Mouse (Mus musculus) liver (tissue): ENCODE measurements around the gene Myh9.

Experiments used
- DNase-seq: peaks from one replicate; pipeline ENCODE4 v3.0.0-alpha.2; 2020; ENCODE audit warnings: mixed read lengths

The Myh9 gene

DNA sequence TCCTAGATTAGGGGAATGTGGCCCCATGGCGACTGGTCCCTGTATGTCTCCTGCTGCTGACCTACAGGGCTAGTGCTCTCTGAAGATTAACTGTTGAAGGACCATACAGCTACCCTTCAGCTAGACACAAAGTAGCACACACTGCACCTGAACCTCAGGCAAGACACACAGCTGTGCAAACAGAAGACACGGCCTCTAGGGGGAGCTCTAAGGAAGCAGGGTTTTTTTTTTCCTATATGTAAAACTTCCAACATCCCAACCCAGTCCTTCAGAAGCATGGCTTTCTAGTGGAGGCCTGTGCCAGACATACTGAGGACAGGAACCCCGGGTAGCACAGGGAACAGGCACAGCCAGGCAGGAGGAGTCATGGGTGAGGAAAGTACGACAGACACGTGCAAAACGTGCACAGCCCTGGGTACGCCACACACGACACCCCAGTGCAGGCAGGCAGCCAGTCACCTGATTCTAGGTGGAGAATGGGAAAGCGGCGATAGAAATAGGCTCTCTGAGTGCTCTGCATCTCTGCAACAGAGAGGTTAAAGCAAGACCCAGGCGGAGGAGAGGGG, 59.4 kb downstream of the Myh9 start:
- DNase-seq = peak; percentile 37

DNA sequence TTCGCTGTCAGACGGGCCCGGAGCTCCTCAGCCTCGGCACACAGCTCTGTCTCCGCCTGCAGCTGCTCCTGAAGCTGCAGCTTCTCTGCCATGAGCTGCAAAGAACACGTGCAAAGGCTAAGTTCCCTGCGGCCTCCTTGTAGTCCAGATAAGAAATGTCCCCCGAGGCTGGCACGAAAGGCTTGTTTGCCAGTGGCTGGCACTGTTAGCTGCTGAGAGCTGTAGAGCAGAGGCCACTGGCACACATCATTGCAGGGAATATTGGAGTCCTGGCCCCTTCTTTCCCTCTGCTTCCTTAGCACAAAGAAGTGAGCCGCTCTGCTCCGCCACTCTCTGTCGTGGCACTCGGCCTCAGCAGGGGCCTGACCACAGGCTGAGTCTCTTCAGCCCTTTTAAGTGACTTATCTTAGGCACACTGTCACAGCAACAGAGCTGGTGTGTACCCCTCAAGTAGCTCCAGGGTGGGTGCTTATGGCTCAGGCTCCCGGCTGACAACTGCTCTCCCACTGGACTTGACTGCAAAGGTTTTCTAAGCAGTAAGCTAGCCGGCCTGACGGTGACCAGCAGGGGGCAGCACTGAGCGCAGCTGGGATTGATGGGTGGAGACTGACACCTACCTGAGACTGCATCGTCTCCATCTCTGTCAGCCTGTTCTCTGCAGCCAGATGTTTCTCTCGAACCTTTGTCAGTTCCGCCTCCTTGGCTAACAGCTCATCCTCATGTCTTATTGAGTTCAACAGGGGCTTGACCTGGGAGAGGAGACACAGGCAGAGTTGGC, 66.6 kb downstream of the Myh9 start:
- DNase-seq = peak; percentile 86

DNA sequence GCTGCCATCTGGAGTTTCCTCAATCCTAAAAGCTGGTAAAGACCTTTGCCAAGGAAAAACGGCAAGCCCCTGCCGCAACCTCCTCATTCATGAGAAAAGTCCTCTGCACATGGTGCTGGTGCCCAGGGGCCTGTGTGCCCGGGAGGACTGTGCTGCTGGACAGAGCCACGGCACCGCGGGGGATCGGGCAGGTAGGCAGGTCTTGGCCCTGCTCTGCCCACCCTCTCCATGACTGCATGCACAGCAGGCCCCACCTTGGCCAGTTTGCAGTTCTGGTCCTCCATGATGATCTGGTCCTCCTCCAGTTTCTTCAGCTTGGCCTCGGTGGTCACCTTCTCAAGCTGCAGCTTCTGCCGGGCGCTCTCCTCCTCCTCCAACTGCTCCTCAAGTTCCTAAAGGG, 67.7 kb downstream of the Myh9 start:
- DNase-seq = no peak

DNA sequence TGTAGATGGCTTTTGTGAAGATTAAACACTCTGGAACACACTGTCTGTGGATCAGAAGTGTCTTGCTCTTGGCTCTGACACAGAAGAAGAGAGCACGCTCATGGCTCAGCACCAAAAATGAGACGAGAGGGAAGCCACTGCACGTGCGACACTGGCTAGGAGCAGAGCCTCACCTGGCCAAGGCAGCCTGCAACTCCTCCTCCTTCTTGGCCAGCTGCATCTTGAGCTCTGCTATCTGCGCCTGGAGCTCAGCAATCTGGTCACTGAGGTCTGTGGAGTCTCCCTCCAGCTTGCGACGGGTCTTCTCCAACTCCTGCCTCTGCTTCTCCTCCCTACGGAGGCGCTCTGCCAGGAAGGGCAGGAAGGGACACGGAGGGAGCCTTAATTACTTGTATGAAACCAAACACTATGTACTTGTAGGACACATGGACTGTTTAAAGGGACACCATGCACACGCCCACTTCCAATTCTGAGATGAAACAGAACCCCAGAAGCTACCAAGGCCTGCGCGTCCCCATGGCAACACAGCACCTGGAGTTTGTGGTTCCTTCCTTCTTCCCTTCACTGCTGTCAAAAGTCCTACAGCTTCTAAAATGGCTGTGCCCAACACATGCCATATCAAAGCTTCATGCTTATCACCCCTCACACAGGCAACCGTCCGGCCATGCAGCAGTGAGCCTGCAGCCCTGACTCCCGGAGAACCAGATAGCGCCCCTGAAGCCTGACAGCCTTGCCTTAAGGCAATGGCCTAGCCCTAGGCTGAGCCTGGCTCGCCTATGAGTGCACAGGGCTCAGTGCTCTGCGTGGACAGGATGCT, 68.7 kb downstream of the Myh9 start:
- peak; percentile 87 for DNase-seq

DNA sequence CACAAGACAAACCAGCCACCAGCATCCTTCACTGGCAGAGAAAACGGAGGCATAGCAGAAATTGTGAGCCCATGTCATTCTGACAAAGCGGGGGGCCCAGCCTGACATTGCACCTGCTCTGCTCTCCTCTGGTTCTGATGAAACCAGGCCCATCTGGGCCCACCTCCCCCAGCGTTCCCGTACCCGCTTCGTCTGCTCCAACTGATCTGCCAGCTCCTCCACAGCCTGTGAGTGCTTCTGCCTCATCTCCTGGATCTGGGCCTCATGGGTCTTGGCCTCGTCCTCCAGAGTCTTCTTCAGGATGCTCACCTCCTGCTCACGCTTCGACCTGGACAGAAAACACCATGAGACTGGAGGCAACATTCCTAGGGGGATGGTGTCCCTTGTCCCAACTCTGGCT, 71.0 kb downstream of the Myh9 start:
- no peak for DNase-seq

DNA sequence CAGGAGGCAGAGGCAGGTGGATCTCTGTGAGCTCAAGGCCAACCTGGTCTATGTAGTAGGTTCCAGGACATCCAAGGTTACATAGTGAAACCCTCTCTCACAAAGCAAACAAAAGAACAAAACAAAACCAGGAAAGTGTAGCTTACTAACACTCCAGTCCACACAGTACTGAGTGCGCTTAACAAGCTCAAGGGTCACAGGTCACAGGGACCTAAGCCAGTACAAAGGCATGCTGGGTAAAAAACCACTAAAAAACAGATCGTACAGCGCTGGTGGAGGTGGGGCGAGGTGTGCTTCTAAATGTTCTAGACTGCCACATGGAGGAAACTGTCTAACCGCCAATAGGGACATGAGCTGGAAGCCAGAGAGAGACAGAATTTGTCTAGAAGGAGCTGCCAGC, 71.6 kb downstream of the Myh9 start:
- no peak for DNase-seq

DNA sequence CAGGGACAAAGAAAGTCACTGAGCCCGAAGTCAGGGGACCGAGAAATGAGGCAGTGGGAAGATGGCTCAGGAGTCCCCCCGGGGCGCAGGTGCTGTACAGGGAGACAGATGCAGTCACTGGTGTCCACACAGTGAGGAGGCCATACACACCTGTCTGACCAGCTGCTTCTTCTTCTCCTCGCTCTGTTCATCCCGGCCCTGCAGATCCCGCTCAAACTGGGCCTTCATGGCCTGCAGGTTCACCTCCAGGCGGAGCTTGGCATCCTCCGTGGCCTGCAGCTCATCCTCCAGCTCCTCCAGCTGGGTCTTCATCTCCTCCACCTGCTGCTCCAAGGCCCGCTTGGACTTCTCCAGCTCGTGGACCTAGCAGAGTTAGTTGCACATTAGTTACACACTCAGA, 75.0 kb downstream of the Myh9 start:
- no peak for DNase-seq

DNA sequence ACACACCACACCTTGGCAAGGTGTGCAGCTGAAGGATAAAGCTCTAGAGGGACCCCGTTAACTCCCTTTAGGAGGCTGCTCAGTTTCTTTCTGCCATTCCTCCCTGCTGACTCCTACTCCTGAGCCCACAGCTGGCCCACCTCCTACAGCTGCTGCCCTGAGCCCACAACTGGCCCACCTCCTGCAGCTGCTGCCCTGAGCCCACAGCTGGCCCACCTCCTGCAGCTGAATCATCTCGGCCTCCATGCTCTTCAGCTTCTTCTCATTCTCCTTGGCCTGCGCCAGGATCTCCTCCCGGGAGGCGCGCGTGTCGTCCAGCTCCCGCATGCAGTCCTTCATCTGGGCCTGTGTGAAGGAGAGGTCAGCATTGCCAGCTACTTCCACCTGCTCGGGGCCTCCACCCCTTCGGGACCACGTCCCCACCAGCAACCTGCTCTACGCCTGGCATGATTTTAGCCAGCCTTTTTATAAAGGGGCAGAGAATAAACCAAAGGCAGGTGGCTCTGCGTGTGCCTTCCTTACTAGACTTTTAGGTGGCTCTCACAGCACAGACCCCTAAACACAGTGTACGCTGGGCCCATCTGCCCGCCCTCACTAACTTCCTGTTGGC, 76.4 kb downstream of the Myh9 start:
- no peak for DNase-seq

DNA sequence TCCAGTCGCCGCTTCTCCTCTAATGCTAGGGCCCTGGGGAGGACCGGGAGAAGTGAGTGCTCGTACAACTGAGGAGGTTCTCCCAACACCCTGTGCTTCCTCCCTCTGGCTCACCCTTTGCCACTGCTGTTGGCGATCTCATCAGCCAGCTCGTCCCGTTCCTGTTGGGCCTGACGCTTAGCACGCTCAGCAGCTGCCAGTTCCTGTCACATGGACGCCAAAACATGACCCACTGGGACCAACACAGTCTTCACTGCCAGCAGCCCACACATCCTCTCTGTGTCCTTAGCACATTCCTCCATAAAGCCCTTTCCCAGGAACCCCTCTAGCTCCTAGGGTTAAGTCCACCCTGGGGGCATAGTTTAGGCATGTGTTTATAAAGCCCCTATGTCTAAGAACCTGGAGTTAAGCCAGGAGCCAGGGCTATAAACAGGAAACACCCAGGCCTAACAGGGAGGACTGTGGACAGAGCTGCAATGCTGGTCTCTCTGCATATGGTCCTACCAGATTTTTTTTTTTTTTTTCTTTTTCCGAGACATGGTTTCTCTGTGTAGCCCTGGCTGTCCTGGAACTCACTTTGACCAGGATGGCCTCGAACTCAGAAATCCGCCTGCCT, 77.5 kb downstream of the Myh9 start:
- no peak for DNase-seq

DNA sequence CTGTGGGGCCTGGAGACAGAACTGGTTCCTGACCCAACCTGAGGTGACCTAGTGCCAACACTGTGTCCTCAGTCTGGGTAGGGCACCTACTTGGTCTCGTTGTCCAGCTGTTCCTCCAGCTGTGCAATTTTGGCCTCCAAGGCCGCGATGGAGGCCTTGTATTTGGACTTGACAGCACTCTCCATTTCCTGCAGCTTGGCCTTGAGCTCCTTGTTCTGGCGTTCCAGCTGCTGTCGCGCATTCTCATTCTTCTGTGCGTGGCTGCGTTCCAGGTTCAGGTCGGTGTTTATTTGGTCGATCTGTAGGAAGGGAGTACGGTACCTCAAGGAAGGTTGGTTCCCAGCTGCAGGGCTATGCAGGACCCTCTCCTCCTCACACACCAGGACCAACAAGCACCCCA, 78.3 kb downstream of the Myh9 start:
- no peak for DNase-seq

DNA sequence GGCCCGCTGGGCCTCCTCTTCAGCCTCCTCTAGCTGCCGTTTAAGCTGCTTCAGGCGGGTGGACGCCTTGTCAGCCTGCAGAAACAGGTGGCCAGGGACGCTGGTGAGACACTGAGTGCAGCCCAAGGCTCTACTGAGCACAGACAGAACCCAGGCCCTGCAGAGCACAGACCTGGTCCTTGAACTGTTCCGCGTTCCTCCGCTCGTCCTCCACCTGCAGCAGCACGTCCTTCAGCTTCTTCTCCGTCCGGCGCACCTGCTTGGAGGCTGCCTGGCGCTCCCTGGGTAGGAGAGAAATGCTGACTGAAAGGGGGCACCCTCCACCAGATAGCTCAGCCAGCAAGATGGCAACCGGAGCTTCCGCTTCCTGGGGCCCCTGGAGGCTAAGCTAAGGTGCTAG, 78.9 kb downstream of the Myh9 start:
- DNase-seq = no peak

DNA sequence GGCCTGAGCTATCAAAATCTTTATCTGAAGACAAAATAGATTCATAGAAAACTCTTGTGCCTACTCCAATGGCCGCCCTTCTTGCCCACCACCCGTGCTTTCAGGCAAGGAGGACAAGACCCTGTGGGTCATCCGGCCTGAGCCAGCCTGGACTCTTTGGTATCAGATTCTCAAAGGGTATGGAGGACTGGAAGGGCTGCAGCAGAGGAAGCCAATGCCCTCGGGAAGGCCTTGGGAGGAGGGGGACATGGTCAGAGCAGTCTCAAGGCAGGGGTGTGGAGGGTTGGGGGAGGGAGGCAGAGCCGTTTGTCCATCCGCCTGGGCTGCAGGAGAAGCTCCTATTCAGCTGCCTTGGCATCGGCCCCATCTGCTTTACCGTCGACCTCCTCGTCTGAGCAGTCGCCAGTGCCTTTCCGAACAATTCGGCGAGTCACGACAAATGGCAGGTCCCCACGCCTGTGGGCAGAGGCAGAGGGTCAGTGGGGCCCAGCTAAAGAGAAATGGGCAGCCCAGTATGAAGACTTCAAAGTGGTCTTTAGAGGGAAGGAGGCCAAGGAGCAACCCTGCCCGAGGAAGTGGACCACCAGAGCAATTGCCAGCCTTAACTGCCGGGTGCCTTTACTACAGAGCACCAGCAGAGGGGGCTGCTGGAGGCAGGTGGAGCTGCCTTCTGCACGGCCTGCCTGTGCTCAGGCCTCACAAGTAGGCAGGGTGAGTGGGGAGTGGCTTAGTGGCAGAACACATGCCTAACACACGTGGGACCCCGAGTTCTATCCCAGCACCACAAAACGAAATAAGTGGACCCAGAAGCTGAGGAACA, 80.2 kb downstream of the Myh9 start:
- DNase-seq = peak; percentile 56

DNA sequence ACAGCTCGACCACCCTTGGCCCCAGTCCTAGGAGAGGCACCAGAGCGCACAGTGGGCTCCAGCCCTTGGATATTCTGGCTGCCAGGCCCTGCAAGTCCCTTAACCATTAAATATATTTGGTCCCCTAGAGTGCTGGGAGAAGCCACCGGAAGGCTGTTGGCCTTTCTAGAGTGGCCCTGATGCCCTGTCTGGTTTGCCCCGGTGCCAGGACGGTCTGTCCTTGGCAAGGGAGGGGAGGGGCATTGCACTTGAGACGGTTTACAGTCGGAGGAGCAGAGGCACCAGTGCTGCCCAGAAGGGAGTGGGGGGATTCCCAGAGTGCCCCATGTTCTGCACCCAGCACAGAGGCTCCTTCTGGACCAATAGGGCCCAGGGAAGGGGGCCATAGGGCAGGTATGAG, 80.9 kb downstream of the Myh9 start:
- no peak for DNase-seq

DNA sequence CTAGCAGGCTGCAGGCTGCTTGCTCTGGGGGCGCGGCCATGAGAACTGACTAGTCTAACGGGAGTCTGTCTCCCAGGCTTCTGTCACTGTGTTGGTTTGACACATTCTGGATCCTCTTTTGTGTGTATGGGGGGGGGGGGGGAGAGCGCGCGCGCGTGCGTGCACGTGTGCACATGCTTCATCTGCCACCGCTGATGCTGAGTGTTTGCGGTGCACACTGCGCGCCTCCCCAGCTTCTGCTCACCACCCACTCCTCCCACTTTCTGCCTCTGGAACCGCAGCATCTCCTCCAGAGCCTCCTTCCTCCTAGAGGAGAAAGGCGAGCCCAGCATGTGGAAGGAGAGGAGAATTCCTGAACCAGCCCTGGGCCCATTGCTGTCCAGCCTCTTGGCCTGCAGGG, 81.9 kb downstream of the Myh9 start:
- no peak for DNase-seq

DNA sequence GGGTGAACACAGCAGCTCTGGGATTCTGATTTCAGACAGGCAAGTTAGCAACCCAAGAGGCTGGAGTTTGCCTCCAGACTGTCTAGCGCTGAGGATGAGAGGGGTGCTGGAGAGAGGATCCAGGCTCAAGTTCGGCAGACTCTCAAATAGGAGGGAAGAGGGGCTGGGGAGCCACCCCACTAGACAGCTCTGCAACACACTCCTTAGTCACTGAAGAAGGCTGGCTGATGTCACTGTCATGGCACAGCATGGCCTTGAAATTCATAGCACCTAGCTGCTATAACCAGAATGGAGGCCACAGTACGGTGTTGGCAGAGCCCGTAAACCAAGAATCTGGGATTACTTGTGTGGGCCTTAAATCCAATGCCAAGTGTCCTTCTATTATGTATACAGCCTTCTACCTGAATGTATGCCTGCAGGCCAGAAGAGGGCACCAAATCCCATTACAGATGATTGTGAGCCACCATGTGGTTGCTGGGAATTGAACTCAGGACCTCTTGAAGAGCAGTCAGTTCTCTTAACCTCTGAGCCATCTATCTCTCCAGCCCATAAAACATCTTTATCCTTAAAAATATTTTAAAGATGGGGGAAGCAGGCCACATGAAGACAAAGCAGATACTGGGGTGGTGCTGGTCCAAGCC, 84.3 kb downstream of the Myh9 start:
- DNase-seq = no peak

DNA sequence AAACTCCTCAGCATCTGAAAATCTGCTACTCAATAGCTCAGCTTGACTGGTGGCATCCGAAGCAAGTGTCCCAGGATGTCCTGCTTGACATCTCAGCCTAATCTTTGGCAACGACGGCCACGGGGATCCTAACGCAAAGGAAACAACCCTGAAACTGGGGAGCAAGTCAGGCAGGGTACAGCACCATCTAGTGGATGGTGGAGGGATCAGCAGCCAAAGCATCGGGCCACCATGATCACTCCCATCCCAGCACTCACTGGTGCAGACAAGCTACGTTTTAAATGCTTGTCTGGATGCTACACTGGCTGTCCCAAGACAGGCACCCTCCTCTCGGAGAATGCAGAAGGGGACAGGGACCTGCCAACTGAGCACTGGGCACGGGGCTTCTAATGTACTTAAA, 85.1 kb downstream of the Myh9 start, which contains the start of gene Apol8:
Gene Apol8, minus strand, starts transcription at position 156 of the 400 bp plus-strand sequence.
- DNase-seq = peak; percentile 86

DNA sequence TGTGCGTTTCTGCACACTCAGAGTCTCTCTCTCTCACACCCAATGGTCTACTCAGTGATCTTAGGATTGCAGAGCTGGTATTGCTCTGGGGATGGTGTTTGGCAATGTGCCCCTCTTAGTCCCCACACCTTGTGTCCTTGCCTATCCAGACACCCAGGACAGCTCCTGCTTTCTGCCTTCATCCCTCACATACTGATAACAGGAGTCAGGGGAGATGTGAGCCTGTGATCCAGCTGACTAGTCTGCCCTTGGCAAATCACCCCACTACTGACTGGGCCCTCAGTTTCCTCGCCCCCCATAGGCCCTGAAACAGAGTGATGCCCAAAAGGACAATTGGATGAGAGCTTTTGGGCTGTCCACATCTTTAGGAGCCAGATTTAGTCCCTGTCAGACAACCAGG, 85.9 kb downstream of the Myh9 start:
- peak; percentile 54 for DNase-seq

DNA sequence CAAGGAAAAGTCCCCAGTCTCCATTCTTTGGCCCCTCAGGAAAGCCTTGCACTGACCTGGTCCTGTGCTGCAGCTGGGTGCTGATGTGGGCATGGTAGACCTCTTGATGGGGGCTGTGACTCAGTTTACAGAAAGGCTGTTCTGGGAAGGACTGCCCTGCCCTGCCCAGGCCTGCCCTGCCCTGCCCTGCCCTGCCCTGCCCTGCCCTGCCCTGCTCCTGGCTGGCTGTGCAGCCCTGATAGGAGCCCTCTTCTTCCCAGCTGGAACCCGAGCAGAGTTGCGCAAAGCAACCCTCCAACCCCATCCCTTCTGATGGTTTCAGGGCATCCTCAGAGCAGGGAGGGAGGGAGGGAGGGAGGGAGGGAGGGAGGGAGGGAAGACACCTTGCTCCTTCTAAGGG, 86.8 kb downstream of the Myh9 start:
- peak; percentile 91 for DNase-seq

DNA sequence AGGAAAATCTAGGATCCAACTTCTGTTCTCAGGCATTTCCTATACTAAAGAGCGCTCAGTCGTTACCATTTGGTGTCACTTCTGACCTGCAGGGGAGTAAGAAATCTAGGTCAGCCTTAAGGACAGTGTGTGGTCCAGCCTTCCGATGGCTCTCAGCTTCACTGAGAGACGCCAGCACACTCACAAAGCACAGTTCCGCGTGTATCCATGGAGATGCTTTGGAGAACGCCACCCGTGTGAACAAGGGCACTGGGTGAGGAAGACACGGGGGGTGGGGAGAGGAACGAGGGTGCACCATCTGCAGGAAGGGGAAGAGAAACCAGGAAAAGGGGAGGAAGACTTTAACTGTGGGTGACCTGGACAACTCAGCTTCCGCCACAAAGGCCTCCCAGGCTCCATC, 89.5 kb downstream of the Myh9 start:
- DNase-seq = no peak

DNA sequence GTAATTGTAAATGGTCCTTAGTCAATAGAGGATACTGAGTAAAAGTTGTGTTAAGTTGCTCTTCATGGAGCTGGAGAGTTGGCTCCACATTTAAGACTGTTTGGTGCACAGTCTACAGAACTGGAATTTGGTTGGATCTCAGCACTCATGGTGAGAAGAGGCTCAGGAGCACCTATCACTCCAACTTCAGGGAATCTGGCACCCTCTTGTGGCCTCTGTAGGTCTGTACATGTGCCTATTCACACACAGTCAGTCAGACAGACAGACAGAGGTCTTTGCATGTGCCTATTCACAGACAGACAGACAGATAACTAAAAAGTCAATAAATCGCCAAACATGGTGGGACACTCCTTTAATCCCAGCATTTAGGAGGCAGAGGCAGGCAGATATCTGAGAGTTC, 91.5 kb downstream of the Myh9 start:
- DNase-seq = peak; percentile 56

DNA sequence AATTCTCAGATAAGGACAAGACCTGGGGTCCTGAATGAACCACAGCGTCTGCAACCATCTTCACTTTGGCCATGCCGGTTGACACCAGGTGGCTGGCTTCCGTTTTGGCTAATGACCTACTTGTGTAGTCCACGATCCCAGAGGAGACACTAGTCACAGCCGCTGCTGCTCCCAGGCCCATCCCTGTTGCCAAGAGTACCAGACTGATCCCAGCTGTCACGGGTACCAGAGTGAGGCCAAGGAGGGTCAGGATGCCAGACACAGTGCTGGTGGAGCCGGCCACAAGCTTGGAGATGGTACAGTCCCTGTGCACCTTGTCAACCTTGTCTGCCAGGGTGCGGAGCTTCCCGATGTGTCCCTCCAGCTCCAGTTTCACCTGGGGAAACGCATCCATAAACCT, 92.3 kb downstream of the Myh9 start:
- DNase-seq = no peak

DNA sequence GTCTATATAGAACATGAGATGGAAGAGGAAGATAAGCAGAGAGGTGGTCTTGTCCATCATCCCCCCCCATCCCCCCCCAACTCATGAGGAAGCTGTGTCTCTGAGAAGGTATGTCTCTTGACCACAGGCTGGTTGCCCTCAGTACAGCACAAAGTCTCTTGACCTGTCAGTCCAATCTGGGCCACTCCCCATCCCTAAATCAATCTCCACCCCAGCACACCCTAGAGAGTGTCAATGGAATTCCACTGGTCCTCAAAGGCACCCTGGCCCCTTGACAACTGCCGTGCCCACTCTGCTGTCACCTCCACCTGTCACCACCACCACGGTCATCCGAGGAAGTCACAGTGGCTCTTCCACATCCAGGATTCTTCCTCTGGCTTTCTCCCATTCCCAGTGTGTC, 93.6 kb downstream of the Myh9 start:
- no peak for DNase-seq
